11 mouse cellular contexts compared by ENCODE assay signal in the genomic region with DNA sequence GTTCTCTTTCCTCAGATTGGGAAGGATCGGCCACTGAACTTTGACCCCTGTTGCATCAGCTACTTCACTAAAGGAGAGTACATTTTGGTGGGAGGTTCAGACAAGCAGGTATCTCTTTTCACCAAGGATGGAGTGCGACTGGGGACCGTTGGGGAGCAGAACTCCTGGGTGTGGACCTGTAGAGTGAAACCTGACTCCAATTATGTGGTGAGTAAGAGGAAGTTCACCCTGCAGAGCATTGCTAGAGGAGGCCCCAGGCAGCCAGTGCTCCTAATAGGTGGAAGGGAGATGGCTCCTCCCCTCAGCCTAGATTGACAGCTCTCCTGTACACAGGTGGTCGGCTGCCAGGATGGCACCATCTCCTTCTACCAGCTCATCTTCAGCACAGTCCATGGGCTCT. TPM values are rescaled to one million over a fixed set of nuclear protein-coding genes. Genes with fewer than 3 reads are reported as not detected.
DNase-seq lines count a peak whose midpoint lies in the region; ATAC-seq lines count a peak whose summit lies in the region.
"Had no signal": no experiment of that assay in that cellular context is flagged by ENCODE, and none has a peak within 500 bp of the region (broad histone marks: within the 10 kb centered on the region; RNA-seq: fewer than 3 reads in every experiment).

No protein-coding gene starts in this region.

- H3K9ac ChIP-seq in liver, embryonic 13.5 days, result no peak overlapping the region
- H3K9ac ChIP-seq in heart, embryonic 12.5 days, result no peak overlapping the region

- H3K36me3 ChIP-seq in liver, embryonic 13.5 days, result no peaks in the 10 kb centered on the region
- H3K36me3 ChIP-seq in limb, embryonic 10.5 days, result peaks cover 62% of the 10 kb centered on the region
- H3K36me3 ChIP-seq in heart, embryonic 12.5 days, result peaks cover 38% of the 10 kb centered on the region

- DNase-seq in liver, embryonic 13.5 days, result no peak
- DNase-seq in liver (no peak), MEL-GATA-1-ER (ENCODE audit: extremely low read depth, low read depth) (peak; percentile 67)
- no peak for DNase-seq in limb, embryonic 10.5 days (ENCODE audit: low spot score)
- peak; percentile 28 for DNase-seq in thymus, postnatal 25 days
- DNase-seq in right cerebral cortex, adult 18-20 months, result no peak
- no peak for DNase-seq in layer of hippocampus, adult 18-20 months (ENCODE audit: low spot score in 2 of 2)
- DNase-seq: kidney, postnatal 14 days had no signal

- no peaks in the 10 kb centered on the region for H3K27me3 ChIP-seq in liver, embryonic 13.5 days
- no peaks in the 10 kb centered on the region for H3K27me3 ChIP-seq in limb, embryonic 10.5 days (ENCODE audit: low read depth, poor library complexity, severe bottlenecking)
- no peaks in the 10 kb centered on the region for H3K27me3 ChIP-seq in heart, embryonic 12.5 days (replicated peaks)

- 28% methylated on average over 4 of the region's 4 CpGs for WGBS in liver, embryonic 13.5 days (ENCODE audit: insufficient replicate concordance)
- WGBS in limb, embryonic 10.5 days, result 60% methylated on average over 4 of the region's 4 CpGs
- 62% methylated on average over 4 of the region's 4 CpGs for WGBS in heart, embryonic 12.5 days

- no peak overlapping the region for H3K4me3 ChIP-seq in liver, embryonic 13.5 days (replicated peaks)
- no peak overlapping the region for H3K4me3 ChIP-seq in limb, embryonic 10.5 days
- no peak overlapping the region for H3K4me3 ChIP-seq in heart, embryonic 12.5 days

- no peak overlapping the region for H3K4me2 ChIP-seq in liver, embryonic 13.5 days
- no peak overlapping the region for H3K4me2 ChIP-seq in heart, embryonic 12.5 days

- no peak overlapping the region for H3K27ac ChIP-seq in liver, embryonic 13.5 days
- H3K27ac ChIP-seq in limb, embryonic 10.5 days, result peak overlapping the region; percentile 30; the same call in 1 of the 2 replicates
- no peak overlapping the region for H3K27ac ChIP-seq in heart, embryonic 12.5 days (ENCODE audit: poor library complexity, severe bottlenecking)

- 0 out of 2 replicates have a peak, but pooled peaks cover 7% of the 10 kb centered on the region for H3K4me1 ChIP-seq in liver, embryonic 13.5 days (replicated peaks)
- H3K4me1 ChIP-seq in limb, embryonic 10.5 days, result peaks cover 8% of the 10 kb centered on the region
- H3K4me1 ChIP-seq in heart, embryonic 12.5 days (replicated peaks), result peaks cover 22% of the 10 kb centered on the region

- H3K9me3 ChIP-seq in liver, embryonic 13.5 days (replicated peaks), result no peaks in the 10 kb centered on the region
- H3K9me3 ChIP-seq in limb, embryonic 10.5 days (replicated peaks), result no peaks in the 10 kb centered on the region
- peaks cover 5% of the 10 kb centered on the region; the same call in 1 of the 2 replicates for H3K9me3 ChIP-seq in heart, embryonic 12.5 days (replicated peaks)

- peak; percentile 51; the same call in 1 of the 2 replicates for ATAC-seq in liver, embryonic 13.5 days (ENCODE audit: low read depth)
- ATAC-seq in heart, embryonic 12.5 days (ENCODE audit: insufficient number of reproducible peaks, low FRiP score), result no peak

RNA-seq across cellular contexts. Expression of gene Ift122, which starts 33.6 kb away (rescaled TPM):
- polyA plus RNA-seq in liver, embryonic 13.5 days (2015; fragmentation: Nextera tagmentation; extraction: Ambion mirVana), result 2.9 and 3.0 TPM in 2 replicates
- polyA plus RNA-seq in limb, embryonic 10.5 days (2016; fragmentation: Nextera tagmentation; extraction: Ambion mirVana), result 28.0 and 34.2 TPM in 2 replicates
- 10 to 100 TPM; 26.4 to 33.5 TPM for total RNA-seq in layer of hippocampus, adult 18-20 months (2021)
- polyA plus RNA-seq in heart, embryonic 12.5 days (2016; fragmentation: Nextera tagmentation; extraction: Ambion mirVana), result 22.7 and 24.5 TPM in 2 replicates

RNA-seq across cellular contexts. Expression of gene Mbd4, which starts 33.7 kb away (rescaled TPM):
- 9.9 and 12.1 TPM in 2 replicates for polyA plus RNA-seq in liver, embryonic 13.5 days (2015; fragmentation: Nextera tagmentation; extraction: Ambion mirVana)
- 35.3 and 37.8 TPM in 2 replicates for polyA plus RNA-seq in limb, embryonic 10.5 days (2016; fragmentation: Nextera tagmentation; extraction: Ambion mirVana)
- total RNA-seq in layer of hippocampus, adult 18-20 months (2021), result 1 to 10 TPM; 5.8 to 7.2 TPM
- polyA plus RNA-seq in heart, embryonic 12.5 days (2016; fragmentation: Nextera tagmentation; extraction: Ambion mirVana), result 11.0 and 14.2 TPM in 2 replicates

RNA-seq across cellular contexts. Expression of gene Rho, which starts 44.7 kb away (rescaled TPM):
- not detected in 2 replicates for polyA plus RNA-seq in liver, embryonic 13.5 days (2015; fragmentation: Nextera tagmentation; extraction: Ambion mirVana)
- 0.24 and 0.31 TPM in 2 replicates for polyA plus RNA-seq in limb, embryonic 10.5 days (2016; fragmentation: Nextera tagmentation; extraction: Ambion mirVana)
- 1 to 10 TPM in 1 of 2 experiments, under 1 TPM in 1; 0.89 to 1.0 TPM for total RNA-seq in layer of hippocampus, adult 18-20 months (2021)
- 0.13 TPM in 1 of 2 replicates, not detected in the other for polyA plus RNA-seq in heart, embryonic 12.5 days (2016; fragmentation: Nextera tagmentation; extraction: Ambion mirVana)
- polyA plus RNA-seq: heart, postnatal 0 days had no signal

RNA-seq across cellular contexts. Expression of gene Efcab12, which starts 48.7 kb away (rescaled TPM):
- polyA plus RNA-seq in liver, embryonic 13.5 days (2015; fragmentation: Nextera tagmentation; extraction: Ambion mirVana), result 0.15 and 0.16 TPM in 2 replicates
- polyA plus RNA-seq in limb, embryonic 10.5 days (2016; fragmentation: Nextera tagmentation; extraction: Ambion mirVana), result 0.49 and 0.66 TPM in 2 replicates
- total RNA-seq in layer of hippocampus, adult 18-20 months (2021), result 1 to 10 TPM; 3.2 to 4.0 TPM
- polyA plus RNA-seq in heart, embryonic 12.5 days (2016; fragmentation: Nextera tagmentation; extraction: Ambion mirVana), result 0.54 and 0.83 TPM in 2 replicates

RNA-seq across cellular contexts. Expression of gene H1foo, which starts 57.8 kb away (rescaled TPM):
- polyA plus RNA-seq in liver, embryonic 13.5 days (2015; fragmentation: Nextera tagmentation; extraction: Ambion mirVana), result not detected in 2 replicates
- polyA plus RNA-seq in limb, embryonic 10.5 days (2016; fragmentation: Nextera tagmentation; extraction: Ambion mirVana), result not detected in 2 replicates
- not detected for total RNA-seq in layer of hippocampus, adult 18-20 months (2021)
- not detected in 2 replicates for polyA plus RNA-seq in heart, embryonic 12.5 days (2016; fragmentation: Nextera tagmentation; extraction: Ambion mirVana)
- total RNA-seq: left cerebral cortex, postnatal 36 days had no signal
- polyA plus RNA-seq: heart, postnatal 0 days had no signal

Comparison
In these comparisons a context has a peak if more than half of its experiments do, and no peak if none do; other contexts are left out.
1. DNase-seq: peak in MEL-GATA-1-ER (single experiment) and thymus, postnatal 25 days (single experiment); none in liver, embryonic 13.5 days (single experiment), liver (single experiment), limb, embryonic 10.5 days (single experiment), right cerebral cortex, adult 18-20 months (single experiment) and layer of hippocampus, adult 18-20 months (0 of 2).